ENCODE assay signal across 12 mouse cellular contexts in genomic region chr4:148823281-148823680, GRCm38 (mm10).
"Had no signal": no experiment of that assay in that cellular context is flagged by ENCODE, and none has a peak within 500 bp of the region (broad histone marks: within the 10 kb centered on the region; RNA-seq: fewer than 3 reads in every experiment).

No protein-coding gene starts in this region.

- H3K27ac ChIP-seq: left cerebral cortex, adult 2 months; limb, embryonic 15.5 days; liver, embryonic 12.5 days; midbrain, embryonic 10.5 days; neural tube, embryonic 15.5 days; stomach, embryonic 15.5 days had no signal

- DNase-seq: kidney, postnatal 14 days; lung, embryonic 14.5 days; lung, postnatal 10 days; lung, postnatal 4 days; right cerebral cortex, postnatal 4 days; thymus, postnatal 4 days had no signal

- H3K4me3 ChIP-seq: left cerebral cortex, adult 2 months; limb, embryonic 15.5 days; liver, embryonic 12.5 days; midbrain, embryonic 10.5 days; neural tube, embryonic 15.5 days; stomach, embryonic 15.5 days had no signal
